Mouse (Mus musculus) CD4-positive naive resting alpha-beta T cell, adult 76 days (primary cell): ENCODE measurements around the gene Mrgpra4. TPM values are rescaled to one million over a fixed set of nuclear protein-coding genes. Genes with fewer than 3 reads are reported as not detected.

Experiments used
- total RNA-seq: library from RNA; stranded (reverse); gene quantifications from one replicate; pipeline ENCODE4 v1.2.4, GENCODE M21; 2023

Gene Mrgpra4
- not detected for total RNA-seq

GRCm38 (mm10) chr7:47981995-47982394, at the start of gene Mrgpra4:
Mrgpra4 (minus strand) TSS chr7:47982095.

GRCm38 (mm10) chr7:48027497-48027896, 45.6 kb upstream of the Mrgpra4 start, which contains the start of gene Mrgprx1:
Mrgprx1 (minus strand) TSS chr7:48027597.

Other genes with a start within 250 kb of the Mrgpra4 start
- gene Mrgprx1, start 45.5 kb upstream of the Mrgpra4 start, total RNA-seq, result not detected
- gene Mrgprb5, start 186.9 kb upstream of the Mrgpra4 start, total RNA-seq, result not detected
- not detected for gene Mrgprb4, start 217.2 kb upstream of the Mrgpra4 start, total RNA-seq